Mouse (Mus musculus): ENCODE results near the gene Pla1a. TPM values are rescaled to one million over a fixed set of nuclear protein-coding genes. Genes with fewer than 3 reads are reported as not detected.

Pla1a gene
- total RNA-seq, 2 experiments from 2014 or later, result 27.9 to 28.6 TPM

- no peak for DNase-seq (ENCODE audit: low spot score in 2 of 2)
Observed at GRCm38 (mm10) chr16:38347588-38347987, 85.4 kb downstream of the Pla1a start.

DNA sequence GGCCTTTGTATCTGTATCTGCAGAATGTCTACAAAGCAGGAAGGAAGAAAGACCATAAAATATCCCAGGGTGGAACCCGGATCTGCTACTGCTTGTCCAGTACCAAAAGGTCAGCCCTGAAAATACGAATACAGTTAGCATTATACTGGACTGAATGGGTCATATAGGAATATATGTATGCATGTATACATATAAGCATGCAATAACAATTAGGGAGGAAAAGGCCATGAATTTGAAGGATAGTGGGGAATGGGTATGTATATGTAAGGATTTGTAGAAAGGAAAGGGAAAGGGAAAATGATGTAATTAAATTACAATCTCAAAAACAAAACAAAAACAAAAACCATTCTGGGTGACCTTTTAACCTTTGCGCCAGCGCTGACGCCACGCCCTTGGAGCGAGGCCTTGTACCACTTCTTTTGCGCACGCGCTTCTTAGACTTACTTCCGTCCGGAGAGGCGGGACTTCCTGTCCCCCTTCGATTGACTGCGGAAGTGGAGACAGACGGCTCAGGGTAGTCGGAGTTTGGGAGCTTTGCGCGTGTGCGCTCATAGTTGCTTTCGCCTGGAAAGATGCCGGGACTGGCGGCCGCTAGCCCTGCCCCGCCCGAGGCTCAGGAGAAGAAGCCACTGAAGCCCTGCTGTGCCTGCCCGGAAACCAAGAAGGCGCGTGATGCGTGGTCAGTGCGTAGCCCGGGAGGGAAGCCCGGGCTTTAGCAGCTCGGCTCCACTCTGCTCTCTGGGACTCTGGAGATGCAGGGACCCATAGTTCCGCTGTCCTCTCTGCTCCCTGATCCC lies 86.2 kb downstream of the Pla1a start, which contains the start of the genes Cox17 and Gm21987:
Gene Cox17 (plus strand): TSS at position 463 of the 797 bp plus-strand sequence.
Gene Gm21987 (plus strand): TSS at position 512 of the 797 bp plus-strand sequence.
- peak; percentile 72 to 80 for DNase-seq (ENCODE audit: low spot score in 2 of 2)

Other genes starting within 250 kb of the Pla1a start
- gene Nr1i2, start 138.3 kb downstream of the Pla1a start, total RNA-seq (2021), result 1 to 10 TPM in 1 of 2 experiments, under 1 TPM in 1; 0.70 to 4.3 TPM
- gene Maats1, start 91.0 kb downstream of the Pla1a start, total RNA-seq (2021), result 1 to 10 TPM in 1 of 2 experiments, under 1 TPM in 1; 0.56 to 1.1 TPM
- 100 to 1,000 TPM; 171 to 172 TPM for gene Cox17, start 86.2 kb downstream of the Pla1a start, total RNA-seq (2021)
- not detected for gene Gm21987, start 86.1 kb downstream of the Pla1a start, total RNA-seq (2021)
- 1 to 10 TPM; 2.1 to 2.8 TPM for gene Popdc2, start 70.9 kb downstream of the Pla1a start, total RNA-seq (2021)
- 10 to 100 TPM; 54.7 to 55.4 TPM for gene Adprh, start 19.6 kb upstream of the Pla1a start, total RNA-seq (2021)
- gene Cd80, start 22.4 kb upstream of the Pla1a start, total RNA-seq (2021), result under 1 TPM; 0.73 to 0.95 TPM
- gene Timmdc1, start 89.5 kb upstream of the Pla1a start, total RNA-seq (2021), result 10 to 100 TPM; 26.4 to 32.2 TPM
- gene Poglut1, start 117.1 kb upstream of the Pla1a start, total RNA-seq (2021), result 10 to 100 TPM; 31.7 to 33.7 TPM
- 10 to 100 TPM; 71.9 to 75.7 TPM for gene Tmem39a, start 125.6 kb upstream of the Pla1a start, total RNA-seq (2021)

Data from adrenal gland, postnatal 4 days (tissue).